Mouse (Mus musculus) MEL (cell line): ENCODE data around the gene Scamp1.

Experiments used
- CTCF ChIP-seq, 3 experiments: IDR thresholded peaks in 2 of 3; conservative IDR thresholded peaks in 1 of 3; 2 replicates each; pipeline ENCODE4 v1.5.1; 2011 to 2012; ENCODE audit warnings: low read length in 3 of 3, low read depth in 2 of 3, mild to moderate bottlenecking in 2 of 3, improper control_type of control experiment in 1 of 3, inconsistent platforms in 1 of 3, mixed read lengths in 1 of 3, moderate library complexity in 1 of 3; ENCODE audit not compliant: control insufficient read depth in 1 of 3, insufficient read depth in 1 of 3, poor library complexity in 1 of 3, severe bottlenecking in 1 of 3
- EP300 ChIP-seq, 2 experiments: IDR thresholded peaks; 2 replicates each; pipeline ENCODE4 v1.6.1; 2011; ENCODE audit warnings: improper control_type of control experiment in 2 of 2, low read length in 2 of 2, low read depth in 1 of 2, mild to moderate bottlenecking in 1 of 2
- MEF2A ChIP-seq: IDR thresholded peaks from 2 replicates; pipeline ENCODE4 v1.6.1; 2014; ENCODE audit warnings: low read depth, mild to moderate bottlenecking, inconsistent platforms, low read length, improper control_type of control experiment; ENCODE audit not compliant: poor library complexity, insufficient replicate concordance, severe bottlenecking; ENCODE audit errors: extremely low read depth
- ZC3H11A ChIP-seq: IDR thresholded peaks from 2 replicates; pipeline ENCODE4 v1.6.1; 2012; ENCODE audit warnings: low read depth, mild to moderate bottlenecking, inconsistent platforms, low read length, improper control_type of control experiment
- ZKSCAN1 ChIP-seq: IDR thresholded peaks from 2 replicates; pipeline ENCODE4 v1.6.1; 2012; ENCODE audit warnings: low read depth, mild to moderate bottlenecking, inconsistent platforms, low read length, improper control_type of control experiment, moderate library complexity

GRCm38 (mm10) chr13:94188200-94189086, 97.2 kb downstream of the Scamp1 start:
- TF ChIP-seq ZKSCAN1, result no peak
- no peak for TF ChIP-seq CTCF (IDR thresholded peaks at IDR 0.05 in 2 of 3, conservative IDR thresholded peaks at IDR 0.05 in 1 of 3; ENCODE audit: control insufficient read depth in 1 of 3, insufficient read depth in 1 of 3, low read depth in 2 of 3, low read length in 3 of 3, poor library complexity in 1 of 3, severe bottlenecking in 1 of 3)
- no peak for TF ChIP-seq EP300 (IDR thresholded peaks at IDR 0.05; ENCODE audit: low read depth in 1 of 2, low read length in 2 of 2)
- TF ChIP-seq ZC3H11A, result no peak
- no peak for TF ChIP-seq MEF2A
